Mouse (Mus musculus): ENCODE measurements around the gene Sfi1. TPM values are rescaled to one million over a fixed set of nuclear protein-coding genes. Genes with fewer than 3 reads are reported as not detected.
"Not testable (repeated sequence)": the region's sequence is repeated elsewhere in the genome, so short reads cannot be mapped to it uniquely, and the experiment has no call there.

The Sfi1 gene
- total and polyA plus RNA-seq, 2 experiments from 2014 or later = 9.5 to 16.9 TPM

DNA sequence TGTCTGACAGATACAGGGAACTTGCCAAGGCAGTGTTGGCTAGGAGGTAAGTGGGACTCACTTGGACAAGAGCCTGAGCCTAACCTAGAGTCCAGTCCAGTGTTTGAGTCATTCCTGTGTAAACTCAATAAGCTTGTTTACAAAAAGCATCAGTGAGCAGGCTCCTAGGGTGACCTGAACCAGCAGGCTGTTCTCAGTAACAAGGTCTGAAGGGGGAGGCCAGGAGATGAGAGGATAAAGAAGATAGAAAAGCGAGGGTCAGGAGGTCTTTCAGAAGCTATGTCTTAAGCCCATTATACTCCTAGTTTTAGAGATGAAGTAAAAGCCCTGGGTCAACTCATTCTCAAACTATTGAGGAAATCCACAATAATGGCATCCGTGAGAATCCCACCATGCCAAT lies 31.9 kb downstream of the Sfi1 start:
- not testable (repeated sequence) for DNase-seq (ENCODE audit: low spot score); H3K27ac ChIP-seq; H3K4me2 ChIP-seq (ENCODE audit: low read depth, low read length); ATAC-seq; H3K9me3 ChIP-seq (ENCODE audit: low read length); H3K4me1 ChIP-seq (ENCODE audit: insufficient read depth, low read length); H3K36me3 ChIP-seq (ENCODE audit: insufficient read depth, low read length); H3K27me3 ChIP-seq (ENCODE audit: insufficient read depth, low read length); H3K4me3 ChIP-seq (ENCODE audit: low read length); H3K9ac ChIP-seq (replicated peaks; ENCODE audit: low read length)
- WGBS = 52% methylated on average over 1 of the region's 2 CpGs

DNA sequence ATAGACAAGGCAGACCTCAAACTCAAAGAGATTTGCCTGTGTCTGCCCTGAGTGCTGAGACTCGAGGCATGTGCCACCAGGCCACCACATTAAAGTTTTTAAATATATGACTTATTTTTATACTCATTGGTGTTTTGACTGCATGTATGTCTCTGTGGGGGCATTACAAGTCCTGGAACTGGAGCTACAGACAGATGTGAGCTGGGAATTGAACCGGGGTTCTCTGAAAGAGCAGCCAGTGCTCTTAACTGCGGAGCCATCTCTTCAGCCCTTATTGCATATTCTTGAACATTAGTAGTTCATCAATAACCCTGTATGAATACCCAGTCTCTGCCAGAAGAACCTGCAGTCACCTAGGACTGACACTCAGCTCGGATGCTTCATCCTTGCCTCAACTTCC lies 34.5 kb downstream of the Sfi1 start:
- H3K4me1 ChIP-seq (ENCODE audit: insufficient read depth, low read length); DNase-seq (ENCODE audit: low spot score); H3K27me3 ChIP-seq (ENCODE audit: insufficient read depth, low read length); ATAC-seq; H3K9ac ChIP-seq (replicated peaks; ENCODE audit: low read length); H3K4me2 ChIP-seq (ENCODE audit: low read depth, low read length); H3K9me3 ChIP-seq (ENCODE audit: low read length); H3K36me3 ChIP-seq (ENCODE audit: insufficient read depth, low read length); H3K4me3 ChIP-seq (ENCODE audit: low read length); H3K27ac ChIP-seq: not testable (repeated sequence)
- 94% methylated on average over 4 of the region's 4 CpGs for WGBS

- H3K9ac ChIP-seq (replicated peaks; ENCODE audit: low read length); H3K27ac ChIP-seq; H3K4me2 ChIP-seq (ENCODE audit: low read depth, low read length); H3K27me3 ChIP-seq (ENCODE audit: insufficient read depth, low read length); H3K4me1 ChIP-seq (ENCODE audit: insufficient read depth, low read length); ATAC-seq; DNase-seq (ENCODE audit: low spot score); H3K4me3 ChIP-seq (ENCODE audit: low read length); H3K36me3 ChIP-seq (ENCODE audit: insufficient read depth, low read length); H3K9me3 ChIP-seq (ENCODE audit: low read length): not testable (repeated sequence)
- WGBS = 91% methylated on average over 6 of the region's 6 CpGs
Measured at GRCm38 (mm10) chr11:3157996-3158395, 35.3 kb downstream of the Sfi1 start.

GRCm38 (mm10) chr11:3156991-3157390 lies 36.3 kb downstream of the Sfi1 start:
- not testable (repeated sequence) for H3K9ac ChIP-seq (replicated peaks; ENCODE audit: low read length); H3K4me1 ChIP-seq (ENCODE audit: insufficient read depth, low read length); H3K4me2 ChIP-seq (ENCODE audit: low read depth, low read length); H3K36me3 ChIP-seq (ENCODE audit: insufficient read depth, low read length); DNase-seq (ENCODE audit: low spot score); H3K27me3 ChIP-seq (ENCODE audit: insufficient read depth, low read length); H3K9me3 ChIP-seq (ENCODE audit: low read length); H3K4me3 ChIP-seq (ENCODE audit: low read length); H3K27ac ChIP-seq
- 0 out of 2 replicates have a peak, but pooled peaks have one; percentile 4 for ATAC-seq
- WGBS = 90% methylated on average over 2 of the region's 3 CpGs

- H3K4me2 ChIP-seq (ENCODE audit: low read depth, low read length); H3K9me3 ChIP-seq (ENCODE audit: low read length); H3K27ac ChIP-seq; H3K4me1 ChIP-seq (ENCODE audit: insufficient read depth, low read length); H3K9ac ChIP-seq (replicated peaks; ENCODE audit: low read length); H3K27me3 ChIP-seq (ENCODE audit: insufficient read depth, low read length); H3K36me3 ChIP-seq (ENCODE audit: insufficient read depth, low read length); H3K4me3 ChIP-seq (ENCODE audit: low read length): not testable (repeated sequence)
- DNase-seq (ENCODE audit: low spot score) (peak; percentile 30), ATAC-seq (peak; percentile 38; the same call in 1 of the 2 replicates)
- 82% methylated on average over 1 of the region's 1 CpGs for WGBS
Measured at GRCm38 (mm10) chr11:3153666-3154397, 39.4 kb downstream of the Sfi1 start.

- DNase-seq (ENCODE audit: low spot score) = not testable (repeated sequence)
- ATAC-seq = peak; percentile 36; the same call in 1 of the 2 replicates
Measured at GRCm38 (mm10) chr11:3151358-3151757, 41.9 kb downstream of the Sfi1 start.

GRCm38 (mm10) chr11:3150677-3151003 lies 42.6 kb downstream of the Sfi1 start:
- not testable (repeated sequence) for H3K4me3 ChIP-seq (ENCODE audit: low read length); ATAC-seq; H3K36me3 ChIP-seq (ENCODE audit: insufficient read depth, low read length); H3K9ac ChIP-seq (replicated peaks; ENCODE audit: low read length); DNase-seq (ENCODE audit: low spot score); H3K4me1 ChIP-seq (ENCODE audit: insufficient read depth, low read length); H3K9me3 ChIP-seq (ENCODE audit: low read length); H3K4me2 ChIP-seq (ENCODE audit: low read depth, low read length); H3K27me3 ChIP-seq (ENCODE audit: insufficient read depth, low read length); H3K27ac ChIP-seq
- 97% methylated on average over 11 of the region's 12 CpGs for WGBS

More at GRCm38 (mm10) chr11:3151358-3151757, 41.9 kb downstream of the Sfi1 start:
- H3K4me1 ChIP-seq (ENCODE audit: insufficient read depth, low read length); H3K27me3 ChIP-seq (ENCODE audit: insufficient read depth, low read length); H3K36me3 ChIP-seq (ENCODE audit: insufficient read depth, low read length); H3K9me3 ChIP-seq (ENCODE audit: low read length); H3K4me2 ChIP-seq (ENCODE audit: low read depth, low read length); H3K27ac ChIP-seq; H3K4me3 ChIP-seq (ENCODE audit: low read length); H3K9ac ChIP-seq (replicated peaks; ENCODE audit: low read length): not testable (repeated sequence)
- WGBS = 87% methylated on average over 4 of the region's 4 CpGs

DNA sequence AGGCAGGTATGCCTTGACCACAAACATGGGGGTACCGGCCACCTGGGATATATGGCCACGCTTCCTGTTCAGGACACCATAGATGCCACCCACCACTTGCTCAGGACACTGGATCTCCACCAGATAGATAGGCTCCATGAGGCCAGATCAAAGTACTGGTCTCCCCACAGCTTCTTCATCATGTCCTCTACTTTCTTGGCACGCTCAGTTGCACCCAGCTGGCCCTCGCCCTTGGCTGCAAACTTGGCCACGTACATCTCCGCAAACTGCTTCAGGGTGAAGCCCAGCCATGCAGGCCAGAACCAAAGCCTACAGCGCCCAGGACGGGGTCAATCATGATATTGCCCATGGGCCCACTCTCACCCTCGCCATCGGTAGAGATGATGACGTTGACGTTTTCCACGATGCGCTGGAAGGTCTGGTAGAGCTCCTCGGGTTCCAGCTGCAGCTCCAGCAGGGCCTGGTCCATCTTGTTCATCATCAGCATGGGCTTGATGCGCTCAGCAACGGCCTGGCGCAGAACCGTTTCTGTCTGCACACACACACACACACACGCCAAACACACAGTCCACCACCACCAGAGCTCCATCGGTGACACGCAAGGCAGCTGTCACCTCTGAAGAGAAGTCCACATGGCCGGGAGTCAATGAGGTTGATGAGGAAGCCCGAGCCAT lies 43.1 kb downstream of the Sfi1 start:
- 97% methylated on average over 22 of the region's 24 CpGs for WGBS

DNA sequence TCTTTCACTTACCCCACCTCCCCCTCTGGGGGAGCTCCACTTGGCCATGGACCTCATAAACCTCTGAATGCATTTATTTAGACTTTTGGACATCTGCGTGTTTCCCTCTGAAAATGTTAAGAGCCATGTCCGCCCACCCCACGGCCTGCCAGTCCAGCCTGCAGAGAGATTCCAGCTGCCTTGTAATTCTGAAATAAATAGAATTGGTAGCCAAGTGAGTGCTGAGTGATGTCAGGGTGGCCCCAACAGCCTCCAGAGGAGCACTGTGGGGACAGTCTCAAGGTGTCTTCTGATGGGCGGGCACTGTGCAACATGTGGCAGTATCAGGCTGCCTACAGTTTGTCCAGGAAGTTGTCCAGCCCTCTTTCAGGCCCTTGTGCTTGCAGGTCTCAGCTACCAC lies 43.8 kb downstream of the Sfi1 start:
- not testable (repeated sequence) for H3K4me2 ChIP-seq (ENCODE audit: low read depth, low read length); ATAC-seq; H3K4me3 ChIP-seq (ENCODE audit: low read length); H3K4me1 ChIP-seq (ENCODE audit: insufficient read depth, low read length); H3K9ac ChIP-seq (replicated peaks; ENCODE audit: low read length); H3K36me3 ChIP-seq (ENCODE audit: insufficient read depth, low read length); H3K9me3 ChIP-seq (ENCODE audit: low read length); H3K27ac ChIP-seq; DNase-seq (ENCODE audit: low spot score); H3K27me3 ChIP-seq (ENCODE audit: insufficient read depth, low read length)
- WGBS = 94% methylated on average over 4 of the region's 4 CpGs

More for the DNA sequence above, 43.1 kb downstream of the Sfi1 start:
- H3K4me3 ChIP-seq (ENCODE audit: low read length); H3K27me3 ChIP-seq (ENCODE audit: insufficient read depth, low read length); H3K4me2 ChIP-seq (ENCODE audit: low read depth, low read length); H3K9ac ChIP-seq (replicated peaks; ENCODE audit: low read length); H3K27ac ChIP-seq; H3K9me3 ChIP-seq (ENCODE audit: low read length); ATAC-seq; H3K4me1 ChIP-seq (ENCODE audit: insufficient read depth, low read length); H3K36me3 ChIP-seq (ENCODE audit: insufficient read depth, low read length): not testable (repeated sequence)
- DNase-seq (ENCODE audit: low spot score) = peak; percentile 6

DNA sequence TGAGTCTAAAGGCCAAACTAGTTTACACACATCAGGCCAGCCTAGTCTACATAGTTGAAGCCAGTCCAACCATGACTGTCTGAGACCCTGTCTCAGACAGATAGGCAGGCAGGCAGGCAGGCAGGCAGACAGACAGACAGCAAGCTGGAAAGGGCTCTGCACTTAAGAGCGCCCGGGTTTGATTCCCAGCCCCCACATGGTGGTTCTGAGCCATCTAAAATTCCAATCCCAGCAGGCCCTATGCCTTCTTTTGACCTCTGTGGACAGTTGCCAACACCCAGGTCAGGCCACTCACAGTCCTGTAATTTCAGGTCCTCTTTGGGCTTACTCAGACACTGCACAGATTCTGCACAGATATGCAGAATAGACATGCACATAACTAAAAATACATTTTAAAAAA lies 46.5 kb downstream of the Sfi1 start:
- DNase-seq (ENCODE audit: low spot score); H3K9ac ChIP-seq (replicated peaks; ENCODE audit: low read length); H3K4me3 ChIP-seq (ENCODE audit: low read length); H3K27ac ChIP-seq; H3K4me1 ChIP-seq (ENCODE audit: insufficient read depth, low read length); H3K36me3 ChIP-seq (ENCODE audit: insufficient read depth, low read length); ATAC-seq; H3K4me2 ChIP-seq (ENCODE audit: low read depth, low read length); H3K27me3 ChIP-seq (ENCODE audit: insufficient read depth, low read length); H3K9me3 ChIP-seq (ENCODE audit: low read length): not testable (repeated sequence)
- WGBS = 93% methylated on average over 2 of the region's 2 CpGs
